Mouse (Mus musculus) frontal cortex, postnatal 36 days (tissue): ENCODE data around the gene Syne3.

ENCODE experiments used
- DNase-seq, 2 experiments: peaks; one replicate each; pipeline ENCODE4 v3.0.0; 2022; ENCODE audit warnings: low spot score in 2 of 2

Gene Syne3

DNA sequence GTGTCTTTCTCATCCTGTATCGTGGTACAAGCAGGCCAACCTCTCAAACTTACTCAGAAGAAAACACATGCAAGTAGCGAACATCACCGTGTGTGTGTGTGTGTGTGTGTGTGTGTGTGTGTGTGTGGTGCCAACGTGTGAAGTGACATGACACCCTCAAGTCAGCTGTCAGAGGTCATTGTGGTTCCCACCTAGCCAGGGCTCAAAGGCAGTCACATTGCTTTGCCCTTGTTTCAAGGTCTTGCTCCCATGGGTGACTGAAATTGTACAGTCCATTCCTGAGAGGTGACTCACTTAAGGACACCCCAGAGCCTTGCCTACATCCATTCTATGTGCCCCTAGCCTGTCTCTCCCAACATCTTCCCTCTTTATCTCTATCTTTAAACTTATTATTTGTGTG, 40.0 kb downstream of the Syne3 start:
- no peak for DNase-seq

DNA sequence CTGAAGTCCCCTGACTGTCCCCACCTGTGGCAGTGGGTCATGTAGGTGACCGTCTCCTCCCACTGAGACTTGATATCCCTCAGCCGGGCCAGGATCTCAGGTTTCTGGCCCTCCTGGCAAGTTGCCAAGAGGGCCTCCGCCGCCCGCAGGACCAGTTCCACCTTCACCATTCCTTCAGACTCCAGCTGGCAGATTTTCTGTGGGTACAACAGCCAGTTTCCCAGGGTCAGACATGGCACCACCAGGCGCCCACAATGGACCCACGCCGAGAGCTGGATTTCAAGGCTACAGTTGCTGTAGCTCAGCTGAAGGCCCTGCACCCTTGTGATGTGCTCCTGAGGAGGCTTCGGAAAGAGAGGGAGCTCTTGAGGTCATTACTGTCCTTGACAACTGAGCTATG, 40.4 kb downstream of the Syne3 start:
- no peak for DNase-seq

DNA sequence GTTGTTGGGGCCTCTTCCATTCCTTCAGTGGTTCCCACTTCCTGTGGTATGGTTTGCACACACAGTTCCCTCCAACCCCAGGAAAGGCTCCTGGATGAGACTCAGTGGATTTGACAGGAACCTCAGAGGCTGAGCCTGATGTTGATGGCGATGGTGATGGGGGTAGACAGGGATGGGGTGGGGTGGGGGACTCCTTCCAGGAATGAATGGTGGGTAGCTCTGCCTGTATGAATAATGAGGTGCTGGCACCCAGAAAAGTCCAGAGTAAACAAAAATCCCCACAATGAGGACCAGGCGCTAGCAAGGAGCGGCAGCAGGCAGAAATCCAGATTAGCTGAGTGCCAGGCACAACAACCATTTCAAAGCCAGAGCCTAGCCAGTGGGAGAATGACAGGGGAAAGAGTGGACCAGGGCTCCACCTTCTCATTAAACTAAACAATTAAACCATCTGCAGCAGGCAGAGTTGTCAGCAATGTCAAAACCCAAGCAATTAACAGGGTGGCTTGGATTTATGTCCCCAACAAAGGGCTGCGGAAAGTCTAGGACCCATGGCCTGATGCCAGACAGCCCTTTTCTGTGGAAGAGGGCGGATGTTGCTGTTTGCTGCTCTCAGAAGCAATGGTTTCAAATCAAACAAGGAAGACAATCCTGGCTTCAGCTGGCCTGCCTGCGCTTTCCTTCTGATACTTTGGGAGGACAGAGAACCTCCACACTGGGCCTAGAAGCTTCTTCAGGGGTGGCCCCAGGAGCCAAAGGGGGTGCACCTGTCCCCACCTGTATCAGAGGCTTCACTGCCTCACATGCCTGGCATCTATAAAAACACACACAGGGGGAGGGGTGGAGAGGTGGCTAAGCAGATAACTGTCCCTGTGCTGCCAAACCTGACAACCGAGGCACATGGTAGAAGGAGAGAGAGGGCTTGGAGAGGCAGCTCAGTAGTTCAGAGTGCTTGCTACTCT, 44.4 kb downstream of the Syne3 start:
- DNase-seq, result peak in 1 of 2 experiments; percentile 19

DNA sequence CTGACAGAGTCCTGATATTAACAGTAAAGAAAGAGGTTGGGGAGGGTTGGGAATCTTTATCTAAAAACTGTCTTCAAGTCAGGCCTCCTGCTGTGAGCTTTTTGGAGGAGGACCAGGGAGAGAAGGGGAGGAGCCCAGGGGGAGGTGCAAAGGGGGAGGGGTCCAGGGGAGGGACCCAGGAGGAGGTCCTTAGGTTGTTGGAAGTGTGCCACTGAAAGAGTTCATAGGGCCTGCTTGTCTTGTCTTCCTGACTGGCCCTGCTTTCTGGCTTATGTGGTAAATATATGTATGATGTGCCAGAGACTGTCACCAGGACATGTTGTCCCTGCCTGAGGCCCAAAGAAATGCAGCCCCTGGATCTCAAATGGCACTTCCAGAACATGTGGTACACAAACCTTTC, 49.2 kb downstream of the Syne3 start:
- DNase-seq, result no peak

DNA sequence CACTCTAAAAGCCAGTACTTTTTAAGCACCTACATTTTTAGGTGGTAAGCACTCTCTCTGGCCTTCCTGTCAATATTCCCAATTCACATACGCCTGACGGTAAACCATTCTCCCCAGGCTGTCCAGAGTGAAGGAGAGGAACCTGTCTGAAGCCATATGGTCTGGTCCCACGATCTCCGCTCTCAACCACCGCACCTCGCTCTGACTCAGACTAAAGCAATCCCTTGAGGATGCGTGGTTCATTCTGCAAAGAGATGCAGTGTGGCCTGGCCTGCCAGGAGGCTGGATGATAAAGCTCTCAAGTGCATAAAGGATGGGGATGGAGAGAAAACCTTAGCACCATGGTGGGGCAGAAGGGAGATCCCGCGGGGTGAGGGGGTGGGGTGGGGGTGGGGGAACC, 49.6 kb downstream of the Syne3 start:
- DNase-seq, result no peak

DNA sequence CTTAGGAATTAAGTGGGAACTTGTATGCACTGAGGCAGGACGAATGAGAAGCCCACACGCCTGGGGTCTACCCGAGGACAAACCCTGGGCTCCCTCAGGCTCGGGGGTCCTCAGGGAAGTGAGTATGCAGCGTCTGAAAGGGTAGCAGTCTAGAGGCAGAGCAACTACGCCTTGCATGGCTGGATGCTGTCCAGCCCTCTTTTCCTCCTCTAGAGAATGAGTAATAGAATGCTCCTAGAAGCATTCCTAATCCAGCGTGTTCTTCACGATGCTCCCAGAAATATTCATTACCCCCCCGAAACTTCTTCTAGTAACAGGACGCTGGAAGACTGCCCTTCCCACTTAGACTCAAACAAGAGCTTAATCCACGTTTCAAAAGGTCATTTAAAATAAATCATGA, 51.3 kb downstream of the Syne3 start:
- DNase-seq, result no peak

DNA sequence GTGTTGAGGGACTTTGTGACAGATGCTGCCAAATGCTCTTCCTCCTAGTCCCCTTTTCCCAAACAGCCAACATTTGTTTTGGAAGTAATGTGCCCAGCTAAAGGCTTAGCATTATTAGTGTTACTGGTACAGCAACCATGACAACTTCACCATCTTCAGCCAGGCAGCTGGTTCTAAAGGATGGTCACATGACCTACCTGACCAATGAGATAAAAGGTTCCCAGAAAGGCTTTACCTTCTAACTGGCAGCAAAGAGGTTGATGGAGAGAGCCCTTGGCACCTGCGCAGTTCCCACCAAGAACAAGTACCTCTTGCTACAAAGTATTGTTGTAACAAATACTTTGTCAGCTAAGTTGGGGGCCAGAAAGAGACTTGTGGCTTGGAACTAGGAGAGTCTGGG, 52.4 kb downstream of the Syne3 start:
- DNase-seq, result no peak

DNA sequence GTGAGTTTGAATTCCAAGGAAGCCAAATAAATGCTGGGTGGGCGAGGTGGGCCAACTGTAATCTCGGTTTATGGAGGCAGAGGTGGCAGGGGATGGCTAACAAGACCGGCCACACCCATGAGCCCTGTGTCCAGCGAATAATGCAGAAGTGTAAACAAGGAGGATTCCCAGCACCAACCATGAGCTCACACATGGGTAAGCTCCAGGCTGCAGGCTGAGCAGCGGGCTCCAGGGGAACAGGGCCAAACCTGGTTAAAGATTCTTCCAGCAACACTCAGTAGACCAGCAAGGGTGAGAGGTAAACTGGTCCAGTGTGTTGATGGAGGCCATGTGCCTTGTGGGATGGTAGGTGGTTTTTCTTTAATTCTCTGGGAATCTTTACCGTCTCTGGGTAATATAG, 53.2 kb downstream of the Syne3 start:
- no peak for DNase-seq

DNA sequence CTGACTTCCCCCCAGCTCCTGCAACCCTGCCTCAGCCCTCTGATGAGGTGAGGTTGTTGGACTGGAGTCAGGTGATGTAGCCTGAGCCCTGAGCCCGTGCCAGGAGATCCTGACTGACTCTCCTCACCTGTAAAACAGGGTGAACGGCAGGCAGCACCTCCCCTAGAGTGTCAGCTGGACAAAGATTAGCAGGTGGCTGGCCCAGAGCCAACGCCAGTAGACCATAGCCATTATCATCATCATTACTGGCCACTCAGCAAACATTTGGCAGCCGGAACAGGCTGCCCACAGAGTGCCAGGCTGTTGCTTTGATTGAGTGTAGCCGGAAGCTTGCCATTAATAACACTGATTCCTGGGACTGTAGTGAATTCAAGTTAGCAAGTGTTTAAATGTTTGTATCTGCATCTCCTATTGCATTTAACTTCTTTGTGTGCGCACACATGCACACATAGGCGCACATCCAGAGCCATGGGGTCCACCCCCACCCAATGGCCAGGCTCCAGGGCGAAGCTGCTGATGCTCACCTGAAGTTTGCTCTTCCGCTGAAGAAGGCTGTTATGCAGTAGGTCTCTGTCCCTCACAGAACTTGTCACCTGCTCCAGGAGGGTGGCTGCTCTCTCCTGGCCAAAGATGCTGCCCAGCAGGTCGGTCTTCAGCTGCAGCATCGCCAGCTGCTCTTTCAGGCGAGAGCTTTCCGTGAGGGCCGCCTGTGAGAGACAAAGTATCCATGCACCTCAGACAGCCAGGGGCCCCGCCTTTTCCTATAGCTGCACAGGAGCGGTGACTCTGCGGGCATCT, 54.4 kb downstream of the Syne3 start:
- DNase-seq, result no peak

DNA sequence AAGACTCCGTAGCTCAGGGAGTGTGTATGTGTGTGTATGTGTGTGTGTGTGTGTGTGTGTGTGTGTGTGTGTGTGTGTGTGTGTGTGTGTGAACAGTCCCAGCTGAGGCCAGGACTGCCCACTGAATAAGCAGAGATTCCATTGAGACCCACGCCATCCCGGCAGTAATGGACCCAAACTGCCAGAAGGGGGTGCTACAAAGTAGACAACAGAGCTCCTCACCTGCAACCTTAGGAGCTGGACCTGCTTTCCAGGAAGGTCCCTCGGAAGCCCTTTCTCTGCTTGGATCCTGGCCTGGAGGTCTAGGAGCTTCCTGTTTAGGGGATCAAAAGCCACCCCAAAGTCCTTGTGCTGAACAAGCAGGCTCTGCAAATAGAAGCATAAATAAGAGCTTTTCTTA, 55.7 kb downstream of the Syne3 start:
- peak; percentile 47 to 48 for DNase-seq

DNA sequence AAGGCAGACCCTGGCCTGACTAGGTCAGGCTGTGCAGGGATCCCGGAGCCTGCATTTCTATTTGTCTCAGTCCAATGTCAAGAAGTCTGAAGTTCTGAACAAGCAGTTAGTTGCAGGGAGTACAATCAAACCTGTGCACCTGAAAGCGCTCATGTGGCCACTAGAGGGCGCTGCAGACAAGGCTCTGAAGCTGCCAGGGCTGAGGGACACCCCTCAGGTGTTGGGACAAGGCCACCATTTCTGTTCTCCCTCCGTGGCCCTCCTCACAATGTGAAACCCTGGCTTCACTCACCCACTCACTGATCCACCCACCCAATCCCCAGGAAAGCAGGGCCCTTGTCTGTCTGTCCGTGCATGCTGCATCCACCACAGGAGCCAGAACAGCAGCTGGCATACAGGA, 57.2 kb downstream of the Syne3 start:
- peak; percentile 72 to 73 for DNase-seq

DNA sequence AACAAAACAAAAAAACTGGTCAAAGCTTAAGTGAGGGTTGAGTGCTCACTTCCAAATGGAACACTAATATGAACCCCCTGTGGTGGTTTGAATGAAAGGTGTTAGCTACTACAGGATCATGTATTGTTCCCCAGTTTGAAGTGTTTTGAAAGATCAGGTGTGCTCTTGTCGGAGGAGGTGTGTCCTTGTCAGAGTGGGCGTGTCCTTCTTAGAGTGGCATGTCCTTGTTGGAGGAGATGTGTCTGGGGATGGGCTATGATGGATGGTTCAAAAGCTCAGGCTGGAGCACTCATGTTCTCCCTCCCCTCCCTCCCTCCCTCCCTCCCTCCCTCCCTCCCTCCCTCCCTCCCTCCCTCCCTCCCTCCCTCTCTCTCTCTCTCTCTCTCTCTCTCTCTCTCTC, 61.7 kb downstream of the Syne3 start:
- DNase-seq, result no peak

DNA sequence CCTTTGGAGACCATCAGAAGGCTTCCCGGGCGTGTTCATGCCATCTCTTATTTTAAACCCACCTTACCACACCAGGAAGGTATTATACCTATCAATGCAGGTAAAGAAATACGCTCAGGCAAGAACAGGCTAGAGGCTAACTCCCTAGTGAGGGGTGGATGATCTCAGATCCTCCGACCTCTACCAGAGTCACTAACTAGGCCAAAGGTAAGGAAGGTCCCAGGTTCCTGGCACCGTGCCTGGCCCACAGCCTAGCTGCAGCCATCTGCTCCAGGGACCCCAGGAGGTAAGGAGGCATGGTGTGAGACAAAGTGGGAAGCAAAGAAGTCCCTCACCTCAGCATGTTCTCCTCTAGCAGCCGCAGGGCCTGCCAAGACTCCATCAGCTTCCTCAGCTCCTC, 63.4 kb downstream of the Syne3 start:
- DNase-seq, result no peak

DNA sequence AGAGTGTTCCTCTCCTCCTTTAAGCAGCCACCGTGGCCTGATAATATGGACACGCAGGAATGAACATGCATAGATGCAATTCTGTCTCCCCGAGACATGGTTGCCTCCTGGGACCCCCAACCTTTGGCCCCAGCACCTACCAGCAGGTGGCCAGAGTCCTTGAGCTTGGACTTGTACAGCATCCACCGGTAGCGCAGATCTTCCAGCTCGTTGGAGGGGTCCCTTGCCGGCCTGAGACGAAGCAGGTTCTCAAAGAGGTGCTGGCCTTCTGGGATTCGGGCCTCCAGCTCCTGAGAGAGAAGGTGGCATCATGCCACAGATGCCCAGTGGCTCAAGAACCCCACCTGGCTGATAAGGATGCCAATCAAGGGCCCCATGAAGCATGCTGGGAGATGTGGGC, 69.1 kb downstream of the Syne3 start:
- no peak for DNase-seq

DNA sequence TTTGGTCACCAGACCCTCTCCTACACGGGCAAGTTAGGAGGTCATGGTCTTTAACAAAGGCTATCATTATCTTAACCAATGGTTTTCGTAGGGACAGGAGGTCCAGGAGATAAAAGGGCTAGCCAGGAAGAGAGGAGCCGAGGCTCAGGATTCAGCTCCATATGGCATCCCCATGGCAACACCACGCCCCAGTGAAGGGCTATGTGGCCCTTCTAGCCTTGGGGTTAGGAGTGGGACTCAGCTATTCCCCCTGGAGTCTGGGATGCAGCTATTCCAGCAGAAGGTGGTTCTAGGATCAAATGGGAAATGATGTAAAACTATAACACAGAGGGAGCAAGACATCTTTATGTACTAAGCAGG, 69.6 kb downstream of the Syne3 start:
- no peak for DNase-seq

DNA sequence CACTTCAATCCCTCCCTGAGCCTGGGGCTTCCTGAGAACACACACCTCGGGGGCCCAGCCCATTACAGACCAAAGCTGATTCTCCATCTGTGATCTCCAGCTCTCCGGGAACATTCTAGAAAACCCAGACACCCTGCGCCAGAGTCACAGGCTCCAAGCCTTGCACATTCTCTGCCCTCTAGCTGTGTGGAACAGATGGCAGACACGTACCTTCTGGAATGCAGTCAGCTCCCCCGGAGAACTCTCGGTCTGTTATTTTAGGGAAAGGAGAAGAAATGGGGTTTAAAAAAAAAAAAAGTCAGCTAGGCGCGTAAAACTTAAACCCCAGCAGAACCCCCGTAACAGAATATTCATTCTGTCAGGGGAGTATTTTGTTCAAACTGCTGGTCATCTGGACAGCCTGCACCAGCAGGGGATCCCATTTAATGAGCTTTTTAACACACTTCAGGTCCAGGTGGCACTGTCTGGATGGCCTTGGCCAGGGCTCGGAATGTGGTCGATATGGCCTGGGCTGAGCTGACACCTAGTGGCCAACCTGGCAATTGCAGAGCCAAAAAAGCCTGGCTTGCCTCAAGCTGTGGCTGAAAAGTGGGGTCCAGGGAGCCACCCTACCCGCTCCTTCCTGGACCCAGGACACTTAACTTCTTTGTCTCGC, 70.1 kb downstream of the Syne3 start:
- DNase-seq, result peak; percentile 81 to 85

DNA sequence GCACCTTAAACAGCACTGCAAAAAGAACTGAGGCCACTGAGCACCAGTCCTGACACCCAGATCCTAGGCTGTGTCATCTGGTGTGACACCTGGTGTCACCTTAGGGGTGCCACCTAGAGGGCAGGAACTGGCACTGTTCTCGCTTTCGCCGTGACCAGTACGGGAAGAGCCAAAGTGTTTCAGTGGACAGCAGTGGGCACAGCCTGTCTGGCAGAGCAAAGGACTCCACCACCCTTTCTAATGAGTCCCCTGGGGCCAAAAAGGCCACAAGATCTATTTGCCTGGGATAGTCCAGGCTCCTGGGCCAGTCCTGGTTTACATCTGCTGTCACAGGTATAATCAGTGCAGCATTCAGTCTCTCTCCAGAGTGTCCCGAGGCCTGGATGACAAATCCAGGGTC, 70.7 kb downstream of the Syne3 start:
- no peak for DNase-seq

DNA sequence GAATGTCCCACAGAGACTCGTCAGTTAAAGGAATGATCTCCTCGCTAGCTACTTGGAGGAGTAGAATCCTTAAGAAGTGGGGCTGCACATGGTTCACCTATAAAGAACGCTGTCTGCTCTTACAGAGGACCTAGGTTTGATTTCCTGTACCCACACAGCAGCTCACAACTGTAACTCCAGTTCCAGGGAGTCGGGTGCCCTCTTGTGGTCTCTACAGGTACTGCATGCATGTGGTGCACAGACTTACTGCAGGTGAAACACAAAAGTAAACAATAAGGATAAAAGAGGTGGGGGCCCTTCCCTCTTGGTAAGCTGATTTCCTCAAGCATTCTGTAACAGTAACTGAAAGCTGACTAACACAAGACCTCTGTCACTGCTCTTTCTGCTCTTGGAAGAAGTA, 73.4 kb downstream of the Syne3 start:
- DNase-seq, result no peak

DNA sequence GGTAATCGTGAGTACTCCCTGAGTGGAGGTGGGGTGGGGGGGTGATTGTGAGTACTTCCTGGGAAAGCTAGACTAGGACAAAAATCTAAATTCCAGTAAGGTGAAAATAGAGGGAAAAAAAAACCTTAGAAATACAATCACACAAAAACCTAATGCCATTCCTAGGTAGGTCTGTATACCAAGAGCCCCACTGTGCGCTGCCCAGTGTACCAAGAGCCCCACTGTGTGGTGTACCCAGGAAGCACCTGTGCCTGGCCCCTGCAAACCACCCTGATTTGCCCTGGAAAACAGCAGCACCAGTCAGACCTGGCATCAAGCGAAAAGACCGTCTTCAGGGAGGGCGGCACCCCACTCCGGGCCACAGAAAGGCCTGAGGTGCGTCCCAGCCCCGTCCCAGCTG, 74.5 kb downstream of the Syne3 start:
- no peak for DNase-seq

DNA sequence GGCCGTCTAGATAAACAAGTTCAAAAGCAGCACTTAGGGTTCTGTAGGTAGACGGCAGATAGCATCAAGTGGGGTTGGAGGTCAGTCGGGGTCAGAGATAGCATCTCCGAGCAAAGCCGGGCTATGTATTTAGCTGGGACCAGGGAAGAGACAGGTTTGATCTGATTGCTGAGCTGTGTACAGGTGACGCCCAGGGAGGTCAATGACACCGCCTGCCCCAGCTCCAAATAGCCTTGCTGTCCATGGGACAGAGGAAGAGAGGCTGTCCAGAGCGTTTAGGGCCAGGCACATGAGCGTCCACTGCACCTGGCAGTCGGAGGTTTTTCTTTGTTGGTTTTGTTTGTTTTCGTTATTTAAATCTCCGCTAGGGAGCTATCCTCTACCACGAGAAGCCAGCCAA, 75.8 kb downstream of the Syne3 start:
- DNase-seq, result no peak

DNA sequence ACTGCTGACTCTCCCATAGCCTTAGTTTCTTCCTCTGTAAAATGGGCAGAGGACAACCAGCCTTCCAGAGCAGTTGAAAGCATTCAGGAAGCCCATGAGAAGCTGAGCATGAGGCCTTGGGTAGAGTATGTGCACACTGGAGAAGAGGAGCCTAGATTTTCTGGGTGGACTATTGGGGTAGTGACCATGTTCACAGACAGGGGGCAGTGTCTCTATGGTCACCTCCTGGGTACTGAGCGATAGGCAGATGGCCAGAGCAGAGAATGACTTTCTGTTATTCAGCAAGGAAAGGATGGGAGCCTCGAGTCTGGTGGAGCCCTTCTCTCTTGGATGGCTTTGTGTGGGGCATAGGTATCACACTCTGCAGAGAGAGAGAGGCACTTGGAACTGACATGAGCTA, 76.4 kb downstream of the Syne3 start:
- no peak for DNase-seq

DNA sequence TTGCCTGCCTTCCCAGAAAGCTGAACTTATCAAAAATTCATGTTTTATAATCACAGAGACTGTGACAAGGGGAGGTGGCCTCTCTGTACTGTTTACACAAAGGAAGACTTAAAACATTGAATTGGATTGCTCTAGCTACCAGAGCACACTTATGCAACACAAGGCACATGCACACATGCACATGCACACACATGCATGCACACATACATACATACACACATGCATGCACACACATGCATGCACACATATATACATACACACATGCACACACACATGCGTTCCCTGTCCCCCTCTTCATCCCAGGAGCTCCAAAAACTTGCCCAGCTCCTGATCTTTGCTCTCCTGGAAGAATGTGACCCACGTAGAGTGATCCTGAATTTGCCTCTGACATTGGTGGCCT, 83.8 kb downstream of the Syne3 start:
- no peak for DNase-seq

DNA sequence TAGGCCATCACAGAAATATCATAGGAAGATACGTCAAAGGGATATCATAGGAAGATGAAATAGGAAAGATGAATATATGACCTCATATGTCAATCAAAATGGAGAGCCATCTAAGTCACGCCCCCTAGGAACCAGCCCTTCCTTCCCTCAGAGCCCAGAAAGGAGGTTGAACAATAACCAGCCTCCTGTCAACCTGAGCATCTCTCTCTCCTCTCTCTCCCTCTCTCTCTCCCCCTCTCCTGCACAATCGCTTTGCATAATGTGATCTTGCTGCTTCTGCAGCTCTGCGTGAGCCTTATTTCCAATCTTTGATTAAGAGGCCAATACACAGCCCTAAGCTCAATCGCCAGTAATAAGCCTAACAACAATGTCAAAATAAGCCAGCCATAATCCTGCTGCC, 84.6 kb downstream of the Syne3 start:
- no peak for DNase-seq
